Mouse (Mus musculus) lung, postnatal 0 days (tissue): ENCODE results near the gene Gm20422.

Source experiments
- CTCF ChIP-seq: IDR thresholded peaks from 2 replicates; pipeline ENCODE4 v1.5.1; 2016; ENCODE audit warnings: antibody characterized with exemption, mild to moderate bottlenecking
- EP300 ChIP-seq: IDR thresholded peaks from 2 replicates; pipeline ENCODE4 v1.6.1; 2016; ENCODE audit warnings: antibody characterized with exemption, mild to moderate bottlenecking, control low read depth

- no peak for TF ChIP-seq CTCF
- no peak for TF ChIP-seq EP300
Observed at GRCm38 (mm10) chr8:69799261-69799660, 24.6 kb upstream of the Gm20422 start.
